Mouse (Mus musculus): ENCODE measurements at regions not wholly inside any gene's neighbourhood (a gene's known extent, or its start where the extent isn't known, plus 50 kb on each side); places are given as distances from the start of the nearest gene placed in this dataset.
A peak's percentile ranks its signal among the peaks of the same experiment; 100 is the strongest.
"Not testable (repeated sequence)": the region's sequence is repeated elsewhere in the genome, so short reads cannot be mapped to it uniquely, and the experiment has no call there.

GRCm38 (mm10) chr5:97289401-97290165 is 102.6 kb downstream of the Naa11 start:
- Histone ChIP-seq H3K4me3 (ENCODE audit: low read depth, low read length) (no peak overlapping the region), H3K9ac (replicated peaks; ENCODE audit: low read length, poor library complexity, severe bottlenecking) (no peak overlapping the region), H3K27ac (ENCODE audit: low read depth, low read length) (no peak overlapping the region), H3K4me1 (ENCODE audit: insufficient read depth, low read length) (no peaks in the 10 kb centered on the region), H3K27me3 (ENCODE audit: insufficient read depth, low read length) (no peaks in the 10 kb centered on the region), H3K36me3 (ENCODE audit: insufficient read depth, low read length) (no peaks in the 10 kb centered on the region), H3K9me3 (ENCODE audit: low read length) (no peaks in the 10 kb centered on the region), H3K4me2 (ENCODE audit: low read depth, low read length, poor library complexity, severe bottlenecking) (no peak overlapping the region)
- 45% methylated on average over 8 of the region's 8 CpGs for WGBS
- ATAC-seq (ENCODE audit: low FRiP score) = no peak
- DNase-seq (ENCODE audit: low spot score) = no peak
- no peak for TF ChIP-seq CTCF (IDR thresholded peaks at IDR 0.05)

DNA sequence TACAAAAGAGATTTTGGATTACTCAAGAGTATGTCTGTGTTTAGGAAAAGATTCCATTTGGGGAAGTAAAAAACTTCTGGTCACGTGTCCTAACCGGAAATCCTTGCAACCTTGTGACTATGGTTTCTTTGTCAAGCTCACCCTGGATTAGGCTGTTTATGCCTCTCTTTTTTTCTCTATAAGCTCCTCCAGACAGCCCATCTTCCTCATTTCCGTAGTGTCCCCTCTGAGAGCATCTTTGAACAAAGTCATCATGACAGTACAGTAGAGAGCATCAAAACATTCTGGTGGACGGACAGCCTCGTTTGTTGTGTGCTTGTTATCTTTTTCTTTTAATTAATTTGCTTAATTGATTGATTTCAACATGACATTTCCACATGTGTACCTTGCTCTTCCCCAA is 112.7 kb downstream of the Naa11 start:
- TF ChIP-seq CTCF (IDR thresholded peaks at IDR 0.05) = no peak
- Histone ChIP-seq H3K9me3 (ENCODE audit: low read length) (no peaks in the 10 kb centered on the region), H3K9ac (replicated peaks; ENCODE audit: low read length, poor library complexity, severe bottlenecking) (no peak overlapping the region), H3K27ac (ENCODE audit: low read depth, low read length) (no peak overlapping the region), H3K4me2 (ENCODE audit: low read depth, low read length, poor library complexity, severe bottlenecking) (no peak overlapping the region), H3K4me3 (ENCODE audit: low read depth, low read length) (no peak overlapping the region), H3K4me1 (ENCODE audit: insufficient read depth, low read length) (no peaks in the 10 kb centered on the region), H3K27me3 (ENCODE audit: insufficient read depth, low read length) (no peaks in the 10 kb centered on the region), H3K36me3 (ENCODE audit: insufficient read depth, low read length) (no peaks in the 10 kb centered on the region)
- ATAC-seq (ENCODE audit: low FRiP score) (no peak), DNase-seq (ENCODE audit: low spot score) (no peak)
- WGBS = 73% methylated on average over 5 of the region's 5 CpGs

- Histone ChIP-seq H3K36me3 (ENCODE audit: insufficient read depth, low read length) (no peaks in the 10 kb centered on the region), H3K4me1 (ENCODE audit: insufficient read depth, low read length) (no peaks in the 10 kb centered on the region), H3K4me3 (ENCODE audit: low read depth, low read length) (0 out of 2 replicates have a peak overlapping the region, but pooled peaks have one; percentile 9), H3K9ac (replicated peaks; ENCODE audit: low read length, poor library complexity, severe bottlenecking) (no peak overlapping the region), H3K4me2 (ENCODE audit: low read depth, low read length, poor library complexity, severe bottlenecking) (peak overlapping the region; percentile 25), H3K9me3 (ENCODE audit: low read length) (no peaks in the 10 kb centered on the region), H3K27ac (ENCODE audit: low read depth, low read length) (no peak overlapping the region), H3K27me3 (ENCODE audit: insufficient read depth, low read length) (no peaks in the 10 kb centered on the region)
- ATAC-seq (ENCODE audit: low FRiP score) (no peak), DNase-seq (ENCODE audit: low spot score) (peak; percentile 56)
- WGBS = 64% methylated on average over 16 of the region's 16 CpGs
- TF ChIP-seq CTCF (IDR thresholded peaks at IDR 0.05) = no peak
Observed at GRCm38 (mm10) chr5:97277795-97278572, 114.2 kb downstream of the Naa11 start.

DNA sequence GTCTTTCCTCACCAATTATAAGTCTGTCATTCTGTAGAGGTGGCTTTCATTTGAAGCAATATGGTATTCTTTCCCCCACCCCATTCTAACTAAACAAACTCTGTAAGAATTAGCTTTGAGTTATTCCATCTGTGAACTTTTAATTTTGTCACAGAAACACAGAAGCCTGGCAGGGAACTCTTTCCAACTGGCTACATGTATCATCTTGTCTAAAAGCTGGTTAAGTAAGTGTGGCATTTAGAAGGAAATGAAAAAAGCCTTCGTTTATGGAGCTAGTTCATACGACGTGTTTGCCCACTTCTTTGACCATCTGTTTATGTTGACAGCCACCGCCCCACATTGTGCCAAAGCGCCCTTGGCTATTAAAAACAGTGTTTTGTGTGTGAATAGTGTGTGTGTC is 115.5 kb downstream of the Naa11 start:
- no peak for ATAC-seq (ENCODE audit: low FRiP score)
- H3K27ac ChIP-seq (ENCODE audit: low read depth, low read length) = no peak overlapping the region
- no peak overlapping the region for H3K4me3 ChIP-seq (ENCODE audit: low read depth, low read length)
- no peaks in the 10 kb centered on the region for H3K9me3 ChIP-seq (ENCODE audit: low read length)
- 87% methylated on average over 5 of the region's 5 CpGs for WGBS
- no peaks in the 10 kb centered on the region for H3K36me3 ChIP-seq (ENCODE audit: insufficient read depth, low read length)
- H3K4me1 ChIP-seq (ENCODE audit: insufficient read depth, low read length) = no peaks in the 10 kb centered on the region
- no peak for TF ChIP-seq CTCF (IDR thresholded peaks at IDR 0.05)
- no peak overlapping the region for H3K9ac ChIP-seq (replicated peaks; ENCODE audit: low read length, poor library complexity, severe bottlenecking)
- no peaks in the 10 kb centered on the region for H3K27me3 ChIP-seq (ENCODE audit: insufficient read depth, low read length)
- no peak for DNase-seq (ENCODE audit: low spot score)
- no peak overlapping the region for H3K4me2 ChIP-seq (ENCODE audit: low read depth, low read length, poor library complexity, severe bottlenecking)

DNA sequence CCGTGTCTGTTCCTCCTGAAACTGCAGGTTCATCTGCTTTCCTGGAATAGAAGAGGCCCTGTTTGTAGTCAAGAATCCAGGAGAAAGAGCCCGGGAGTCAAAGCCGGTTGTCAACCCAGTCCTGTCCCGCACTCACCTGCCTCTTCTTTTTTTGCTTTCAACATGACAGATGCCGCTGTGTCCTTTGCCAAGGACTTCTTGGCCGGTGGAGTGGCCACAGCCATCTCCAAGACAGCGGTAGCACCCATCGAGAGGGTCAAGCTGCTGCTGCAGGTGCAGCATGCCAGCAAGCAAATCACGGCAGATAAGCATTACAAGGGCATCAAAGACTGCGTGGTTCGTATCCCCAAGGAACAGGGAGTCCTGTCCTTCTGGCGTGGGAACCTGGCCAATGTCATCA is 127.5 kb downstream of the Naa11 start:
- 95% methylated on average over 12 of the region's 12 CpGs for WGBS
- not testable (repeated sequence) for H3K9me3 ChIP-seq (ENCODE audit: low read length); H3K4me2 ChIP-seq (ENCODE audit: low read depth, low read length, poor library complexity, severe bottlenecking); DNase-seq (ENCODE audit: low spot score); ATAC-seq (ENCODE audit: low FRiP score); H3K36me3 ChIP-seq (ENCODE audit: insufficient read depth, low read length); H3K27ac ChIP-seq (ENCODE audit: low read depth, low read length); H3K4me1 ChIP-seq (ENCODE audit: insufficient read depth, low read length); H3K4me3 ChIP-seq (ENCODE audit: low read depth, low read length); H3K27me3 ChIP-seq (ENCODE audit: insufficient read depth, low read length); H3K9ac ChIP-seq (replicated peaks; ENCODE audit: low read length, poor library complexity, severe bottlenecking)

GRCm38 (mm10) chr5:97257106-97257505 is 135.1 kb downstream of the Naa11 start:
- Histone ChIP-seq H3K4me2 (ENCODE audit: low read depth, low read length, poor library complexity, severe bottlenecking) (no peak overlapping the region), H3K27me3 (ENCODE audit: insufficient read depth, low read length) (no peaks in the 10 kb centered on the region), H3K4me3 (ENCODE audit: low read depth, low read length) (no peak overlapping the region), H3K9me3 (ENCODE audit: low read length) (no peaks in the 10 kb centered on the region), H3K9ac (replicated peaks; ENCODE audit: low read length, poor library complexity, severe bottlenecking) (no peak overlapping the region), H3K36me3 (ENCODE audit: insufficient read depth, low read length) (no peaks in the 10 kb centered on the region), H3K4me1 (ENCODE audit: insufficient read depth, low read length) (no peaks in the 10 kb centered on the region), H3K27ac (ENCODE audit: low read depth, low read length) (no peak overlapping the region)
- 89% methylated on average over 1 of the region's 1 CpGs for WGBS
- DNase-seq (ENCODE audit: low spot score) (no peak), ATAC-seq (ENCODE audit: low FRiP score) (no peak)
- no peak for TF ChIP-seq CTCF (IDR thresholded peaks at IDR 0.05)

All from midbrain, postnatal 0 days (tissue).